Mouse (Mus musculus) hindbrain, postnatal 0 days (tissue): Measurements from ENCODE around the gene Fancc. TPM values are rescaled to one million over a fixed set of nuclear protein-coding genes. Genes with fewer than 3 reads are reported as not detected.

Source experiments
- ATAC-seq: fragments of 200-750 bp; cut with Nextera tagmentation; 2 replicates; pipeline ENCODE4 v1.8.0; 2017; ENCODE audit warnings: mild to moderate bottlenecking, moderate TSS enrichment, moderate library complexity
- DNase-seq: peaks from one replicate; pipeline ENCODE4 v3.0.0-alpha.2; 2015; ENCODE audit warnings: low spot score
- H3K27ac ChIP-seq: fragments of 300-500 bp; sonication (generic); 2 replicates; pipeline ENCODE4 v1.5.1; 2014; ENCODE audit warnings: mild to moderate bottlenecking
- H3K27me3 ChIP-seq: fragments of 300-500 bp; sonication (generic); 2 replicates; pipeline ENCODE4 v1.6.1; 2014; ENCODE audit warnings: low read length, mixed read lengths; ENCODE audit not compliant: insufficient read depth
- H3K36me3 ChIP-seq: fragments of 300-500 bp; sonication (generic); 2 replicates; pipeline ENCODE4 v1.6.1; 2014; ENCODE audit warnings: low read length, mixed read lengths; ENCODE audit not compliant: insufficient read depth
- H3K4me1 ChIP-seq: fragments of 300-500 bp; sonication (generic); 2 replicates; pipeline ENCODE4 v1.6.1; 2014; ENCODE audit warnings: antibody characterized with exemption, low read length, mixed read lengths; ENCODE audit not compliant: insufficient read depth
- H3K4me2 ChIP-seq: fragments of 300-500 bp; sonication (generic); 2 replicates; pipeline ENCODE4 v1.6.1; 2014; ENCODE audit warnings: low read depth, mild to moderate bottlenecking, low read length, moderate library complexity, mixed read lengths
- H3K4me3 ChIP-seq: fragments of 300-500 bp; sonication (generic); 2 replicates; pipeline ENCODE4 v1.5.1; 2014; ENCODE audit warnings: low read length
- H3K9ac ChIP-seq: fragments of 300-500 bp; sonication (generic); replicated peaks from 2 replicates; pipeline ENCODE4 v1.6.1; 2014; ENCODE audit warnings: mild to moderate bottlenecking, low read length, moderate library complexity, mixed read lengths
- H3K9me3 ChIP-seq: fragments of 300-500 bp; sonication (generic); 2 replicates; pipeline ENCODE4 v1.6.1; 2016; ENCODE audit warnings: low read length, mixed read lengths
- CTCF ChIP-seq: IDR thresholded peaks from 2 replicates; pipeline ENCODE4 v1.5.1; 2016; ENCODE audit warnings: antibody characterized with exemption, control low read depth, low read depth
- WGBS: fragments of 180-500 bp; shearing (Covaris S2); extraction: QIAGEN DNeasy Blood & Tissue Kit; methylation state at CpG from one replicate; pipeline ENCODE4 v1.1.7; 2014; 5-methylcytosine and 5-hydroxymethylcytosine counted together
- polyA plus RNA-seq: library from polyadenylated mRNA; unstranded; fragments of >200 nt; fragmentation: Nextera tagmentation; extraction: Ambion mirVana; gene quantifications from 2 replicates; pipeline ENCODE4 v1.2.1, GENCODE M21; 2015
- total RNA-seq: library from RNA; depleted of rRNA; stranded (reverse); fragments of >200 nt; gene quantifications from 2 replicates; pipeline ENCODE4 v1.2.3, GENCODE M21; 2014

The Fancc gene
- total and polyA plus RNA-seq, 2 experiments from 2014 or later = 11.9 to 17.7 TPM

GRCm38 (mm10) chr13:63385234-63385633 is 111.8 kb downstream of the Fancc start:
- TF ChIP-seq CTCF = no peak
- H3K36me3 ChIP-seq = no peaks in the 10 kb centered on the region; the same call in 1 of the 2 replicates
- no peaks in the 10 kb centered on the region for H3K9me3 ChIP-seq
- H3K4me2 ChIP-seq = no peak overlapping the region
- no peaks in the 10 kb centered on the region for H3K4me1 ChIP-seq
- WGBS = 84% methylated on average over 2 of the region's 2 CpGs
- DNase-seq (no peak), ATAC-seq (no peak)
- H3K27ac ChIP-seq = no peak overlapping the region
- H3K9ac ChIP-seq = no peak overlapping the region
- H3K27me3 ChIP-seq = no peaks in the 10 kb centered on the region
- no peak overlapping the region for H3K4me3 ChIP-seq

DNA sequence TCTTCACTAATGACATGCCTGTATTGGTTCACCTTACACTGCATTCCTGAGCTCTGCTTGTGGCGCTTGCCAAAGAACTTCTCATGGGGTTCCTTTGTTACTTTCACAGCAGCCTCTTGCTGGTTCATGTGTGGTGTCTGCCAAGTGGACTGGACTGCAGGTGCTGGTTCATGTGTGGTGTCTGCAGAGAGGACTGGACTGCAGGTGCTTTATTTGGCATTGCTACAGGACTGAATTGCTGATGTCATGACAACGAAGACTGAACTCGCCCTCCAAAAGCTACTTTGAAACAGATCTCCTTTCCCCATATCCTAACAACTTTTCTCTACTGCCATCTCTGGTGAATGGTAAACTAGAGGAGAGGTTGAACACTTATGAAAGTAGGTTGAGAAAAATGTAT is 112.3 kb downstream of the Fancc start:
- Histone ChIP-seq H3K9ac (no peak overlapping the region), H3K27me3 (no peaks in the 10 kb centered on the region), H3K4me3 (no peak overlapping the region), H3K4me1 (no peaks in the 10 kb centered on the region), H3K4me2 (no peak overlapping the region), H3K36me3 (no peaks in the 10 kb centered on the region; the same call in 1 of the 2 replicates), H3K9me3 (no peaks in the 10 kb centered on the region), H3K27ac (no peak overlapping the region)
- DNase-seq (no peak), ATAC-seq (no peak)
- WGBS = 77% methylated on average over 3 of the region's 3 CpGs
- TF ChIP-seq CTCF = no peak

- no peak overlapping the region for H3K9ac ChIP-seq
- no peak overlapping the region for H3K27ac ChIP-seq
- no peak for DNase-seq
- no peak overlapping the region for H3K4me2 ChIP-seq
- no peaks in the 10 kb centered on the region for H3K36me3 ChIP-seq
- H3K4me3 ChIP-seq = no peak overlapping the region
- 64% methylated on average over 2 of the region's 2 CpGs for WGBS
- TF ChIP-seq CTCF = no peak
- no peaks in the 10 kb centered on the region for H3K9me3 ChIP-seq
- no peak for ATAC-seq
- no peaks in the 10 kb centered on the region for H3K27me3 ChIP-seq
- H3K4me1 ChIP-seq = no peaks in the 10 kb centered on the region
Measured at GRCm38 (mm10) chr13:63382206-63382605, 114.9 kb downstream of the Fancc start.

GRCm38 (mm10) chr13:63373460-63374166 is 123.5 kb downstream of the Fancc start:
- TF ChIP-seq CTCF = no peak
- Histone ChIP-seq H3K9me3 (no peaks in the 10 kb centered on the region), H3K9ac (no peak overlapping the region), H3K36me3 (no peaks in the 10 kb centered on the region), H3K27ac (no peak overlapping the region), H3K4me1 (no peaks in the 10 kb centered on the region), H3K27me3 (no peaks in the 10 kb centered on the region), H3K4me2 (no peak overlapping the region), H3K4me3 (no peak overlapping the region)
- ATAC-seq (no peak), DNase-seq (no peak)
- WGBS = 91% methylated on average over 7 of the region's 7 CpGs

DNA sequence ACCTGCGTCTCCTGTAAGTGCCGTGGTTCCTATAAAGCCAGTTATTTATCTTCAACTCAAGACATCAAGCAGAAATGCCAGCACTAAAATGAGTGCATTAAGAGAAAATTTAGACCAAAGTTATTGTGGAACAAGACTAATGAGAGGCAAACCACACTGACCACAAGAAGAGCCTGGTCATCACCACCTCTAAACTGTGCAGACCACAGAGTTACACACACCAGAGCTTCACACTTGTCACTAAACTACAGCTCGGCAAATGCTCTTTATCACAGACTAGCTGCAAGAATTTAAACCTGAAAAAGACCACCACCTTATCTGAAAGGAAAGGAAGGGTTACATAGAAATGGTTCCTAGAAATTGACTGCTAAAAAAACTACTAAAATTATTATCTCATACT is 135.3 kb downstream of the Fancc start:
- H3K9me3 ChIP-seq = no peaks in the 10 kb centered on the region
- H3K4me2 ChIP-seq = no peak overlapping the region
- H3K36me3 ChIP-seq = no peaks in the 10 kb centered on the region
- H3K27me3 ChIP-seq = no peaks in the 10 kb centered on the region
- H3K4me3 ChIP-seq = no peak overlapping the region
- no peak for TF ChIP-seq CTCF
- no peak for DNase-seq
- no peak for ATAC-seq
- 95% methylated on average over 3 of the region's 3 CpGs for WGBS
- H3K4me1 ChIP-seq = no peaks in the 10 kb centered on the region
- no peak overlapping the region for H3K27ac ChIP-seq
- no peak overlapping the region for H3K9ac ChIP-seq

DNA sequence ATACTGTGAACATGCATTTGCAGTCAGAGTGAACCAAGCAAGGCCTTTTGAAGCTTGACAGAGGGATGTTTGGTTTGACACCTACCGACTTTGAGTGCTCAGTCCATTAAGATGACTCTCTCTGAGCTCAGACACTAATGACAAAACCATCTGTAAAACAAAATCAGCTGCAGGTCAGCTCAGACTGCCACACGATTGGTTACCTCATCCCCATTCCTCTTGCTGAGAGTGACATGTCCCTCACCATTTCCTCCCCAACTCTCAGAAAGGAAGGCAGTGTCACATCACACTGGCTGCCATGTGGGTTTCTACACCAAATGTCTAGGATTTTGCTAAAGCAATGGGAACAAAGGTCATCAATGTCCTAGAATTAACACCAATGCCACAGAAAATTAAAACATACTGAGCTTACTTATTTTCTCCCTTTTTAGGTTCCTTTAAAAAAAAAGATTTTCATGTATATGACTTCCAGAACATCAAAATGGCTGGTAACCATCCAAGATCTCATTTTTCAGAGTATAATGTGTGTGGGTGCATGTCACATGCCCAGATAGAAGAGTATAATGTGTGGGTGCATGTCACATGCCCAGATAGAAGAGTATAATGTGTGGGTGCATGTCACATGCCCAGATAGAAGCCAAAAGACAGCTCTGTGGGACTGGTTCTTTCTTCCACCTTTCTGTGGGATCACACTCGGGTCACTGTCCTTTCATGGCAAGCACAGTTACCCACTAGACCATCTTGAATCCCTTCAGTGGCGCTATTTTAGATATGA is 136.8 kb downstream of the Fancc start:
- no peak for TF ChIP-seq CTCF
- DNase-seq (no peak), ATAC-seq (no peak)
- 86% methylated on average over 4 of the region's 4 CpGs for WGBS
- no peak overlapping the region for H3K27ac ChIP-seq
- H3K9ac ChIP-seq = no peak overlapping the region
- H3K4me3 ChIP-seq = no peak overlapping the region
- no peaks in the 10 kb centered on the region for H3K9me3 ChIP-seq
- H3K4me1 ChIP-seq = no peaks in the 10 kb centered on the region
- H3K27me3 ChIP-seq = no peaks in the 10 kb centered on the region
- no peaks in the 10 kb centered on the region for H3K36me3 ChIP-seq
- H3K4me2 ChIP-seq = no peak overlapping the region

DNA sequence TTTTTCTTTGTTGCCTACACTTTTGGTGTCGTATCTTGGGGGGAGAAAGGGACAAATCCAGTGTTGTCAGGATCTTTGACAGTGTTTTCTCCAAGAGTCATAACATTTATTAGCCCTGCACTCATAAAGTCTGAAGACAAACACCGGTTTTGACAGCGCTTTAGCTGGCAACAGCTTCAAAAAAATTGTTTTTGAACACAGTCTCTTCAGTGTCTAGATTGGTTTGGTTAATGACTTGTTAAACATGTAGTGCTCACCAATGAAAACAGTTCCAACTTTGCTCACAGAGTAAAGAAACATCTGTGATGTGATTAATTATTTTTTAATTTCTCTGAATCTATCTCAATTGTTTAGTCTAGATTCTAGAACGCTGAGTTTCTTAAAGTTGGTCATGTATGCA is 137.7 kb downstream of the Fancc start:
- WGBS = 82% methylated on average over 4 of the region's 4 CpGs
- Histone ChIP-seq H3K27ac (no peak overlapping the region), H3K4me1 (no peaks in the 10 kb centered on the region), H3K36me3 (no peaks in the 10 kb centered on the region), H3K9me3 (no peaks in the 10 kb centered on the region), H3K27me3 (no peaks in the 10 kb centered on the region), H3K4me2 (no peak overlapping the region), H3K4me3 (no peak overlapping the region), H3K9ac (no peak overlapping the region)
- no peak for ATAC-seq
- no peak for DNase-seq
- no peak for TF ChIP-seq CTCF
